12 mouse cellular contexts compared by ENCODE assay signal in the genomic region with DNA sequence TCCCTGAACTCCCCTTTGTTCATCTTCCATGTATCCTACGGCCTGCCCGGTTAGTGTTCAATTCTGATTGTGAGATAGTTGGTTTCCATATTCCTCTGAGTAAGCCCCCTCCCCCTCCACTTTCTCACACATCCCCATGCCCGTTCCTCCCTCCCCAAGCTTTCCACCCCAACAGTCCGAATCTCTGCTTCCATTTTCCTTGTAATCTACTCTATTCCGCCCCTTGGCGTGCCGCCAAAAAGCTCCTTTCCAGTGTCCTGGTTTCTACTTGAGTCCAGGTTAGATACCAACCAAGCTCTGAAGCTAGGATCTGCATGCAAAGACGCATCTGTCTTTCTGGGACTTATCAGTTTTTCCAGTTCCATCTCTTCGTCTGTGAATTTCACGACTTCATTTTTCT. TPM values are rescaled to one million over a fixed set of nuclear protein-coding genes. Genes with fewer than 3 reads are reported as not detected.
A peak's percentile ranks its signal among the peaks of the same experiment; 100 is the strongest.
DNase-seq lines count a peak whose midpoint lies in the region; ATAC-seq and TF ChIP-seq lines count a peak whose summit lies in the region.
"Had no signal": no experiment of that assay in that cellular context is flagged by ENCODE, and none has a peak within 500 bp of the region (broad histone marks: within the 10 kb centered on the region; RNA-seq: fewer than 3 reads in every experiment).

No protein-coding gene starts in this region.

- H3K9me3 ChIP-seq in kidney, embryonic 15.5 days (replicated peaks), result no peaks in the 10 kb centered on the region
- H3K9me3 ChIP-seq: embryonic facial prominence, embryonic 10.5 days had no signal

- no peak for ATAC-seq in kidney, embryonic 15.5 days (replicated peaks; ENCODE audit: low FRiP score)
- ATAC-seq: inflammation-experienced regulatory T-cells, adult 6 months had no signal

- no peak overlapping the region for H3K4me2 ChIP-seq in kidney, embryonic 15.5 days

- H3K36me3 ChIP-seq in kidney, adult 2 months (ENCODE audit: control insufficient read depth, insufficient read depth, low read length), result no peaks in the 10 kb centered on the region
- no peaks in the 10 kb centered on the region for H3K36me3 ChIP-seq in kidney, embryonic 15.5 days
- H3K36me3 ChIP-seq in thymus, adult 2 months (ENCODE audit: control insufficient read depth, insufficient read depth, low read length), result no peaks in the 10 kb centered on the region
- H3K36me3 ChIP-seq: embryonic facial prominence, embryonic 10.5 days had no signal

- H3K27me3 ChIP-seq in kidney, adult 2 months (replicated peaks; ENCODE audit: control insufficient read depth, insufficient read depth, low read length), result no peaks in the 10 kb centered on the region
- no peaks in the 10 kb centered on the region for H3K27me3 ChIP-seq in kidney, embryonic 15.5 days
- H3K27me3 ChIP-seq in thymus, adult 2 months (ENCODE audit: control insufficient read depth, insufficient read depth, low read length), result no peaks in the 10 kb centered on the region

- 78% methylated on average over 10 of the region's 10 CpGs for WGBS in kidney, adult 2 months
- whole genome bisulfite sequencing in kidney, embryonic 15.5 days, result 90% methylated on average over 10 of the region's 10 CpGs
- 97% methylated on average over 10 of the region's 10 CpGs for WGBS in thymus, adult 2 months

- TF ChIP-seq POLR2A in kidney, adult 2 months (IDR thresholded peaks at IDR 0.05; ENCODE audit: low read depth, low read length), result no peak
- TF ChIP-seq POLR2A in thymus, adult 2 months (IDR thresholded peaks at IDR 0.05; ENCODE audit: control insufficient read depth, extremely low read depth, insufficient read depth, low read length, poor library complexity), result no peak

- H3K4me1 ChIP-seq in kidney, adult 2 months (ENCODE audit: control insufficient read depth, insufficient read depth, low read length), result peaks cover 6% of the 10 kb centered on the region
- no peaks in the 10 kb centered on the region for H3K4me1 ChIP-seq in kidney, embryonic 15.5 days
- H3K4me1 ChIP-seq in thymus, adult 2 months (replicated peaks; ENCODE audit: control insufficient read depth, insufficient read depth, low read length), result peaks cover 4% of the 10 kb centered on the region

- H3K9ac ChIP-seq in kidney, embryonic 15.5 days, result no peak overlapping the region
- H3K9ac ChIP-seq: liver, embryonic 14.5 days had no signal

- H3K27ac ChIP-seq in kidney, adult 2 months (ENCODE audit: insufficient read depth, low read depth, low read length), result no peak overlapping the region
- no peak overlapping the region for H3K27ac ChIP-seq in kidney, embryonic 15.5 days
- no peak overlapping the region for H3K27ac ChIP-seq in thymus, adult 2 months (ENCODE audit: control insufficient read depth, insufficient read depth, low read length)
- H3K27ac ChIP-seq: embryonic facial prominence, embryonic 10.5 days; liver, embryonic 14.5 days had no signal

- no peak overlapping the region for H3K4me3 ChIP-seq in kidney, adult 2 months (ENCODE audit: insufficient read depth, low read depth, low read length)
- H3K4me3 ChIP-seq in kidney, embryonic 15.5 days (replicated peaks), result no peak overlapping the region
- no peak overlapping the region for H3K4me3 ChIP-seq in thymus, adult 2 months (ENCODE audit: control insufficient read depth, insufficient read depth, low read length)
- H3K4me3 ChIP-seq: embryonic facial prominence, embryonic 10.5 days had no signal

- no peak for TF ChIP-seq CTCF in kidney, adult 2 months (conservative IDR thresholded peaks at IDR 0.05; ENCODE audit: insufficient read depth, insufficient read length, low read depth, low read length)
- no peak for TF ChIP-seq CTCF in thymus, adult 2 months (IDR thresholded peaks at IDR 0.05; ENCODE audit: borderline replicate concordance, control insufficient read depth, extremely low read depth, insufficient read depth, low read length, poor library complexity)

- peak; percentile 24 for DNase-seq in adrenal gland, postnatal 25 days
- no peak for DNase-seq in adrenal gland, adult 8-10 months
- DNase-seq in kidney, adult 2 months, result peak; percentile 47
- peak; percentile 6 for DNase-seq in Muller cell, postnatal 12 days (ENCODE audit: inconsistent ontology term)
- DNase-seq in kidney, adult 8-10 months, result peak; percentile 13 to 45
- DNase-seq in ovary, adult 18-20 months (ENCODE audit: low spot score), result no peak
- DNase-seq in thymus, adult 2 months, result no peak

RNA-seq across cellular contexts. Expression of gene Anks1b, which starts 40.1 kb away (rescaled TPM):
- 0.85 TPM in 1 of 2 replicates, not detected in the other for total RNA-seq in adrenal gland, postnatal 25 days (2021)
- 1 to 10 TPM in 1 of 4 experiments, under 1 TPM in 3; 0.32 to 2.5 (median 0.62) TPM for total RNA-seq in adrenal gland, adult 8-10 months (2022)
- 0.69 and 1.3 TPM in 2 replicates for polyA plus RNA-seq in kidney, adult 2 months (2012; rRNA removed)
- 2.5 and 4.1 TPM in 2 replicates for polyA plus RNA-seq in kidney, embryonic 15.5 days (2015; fragmentation: Nextera tagmentation; extraction: Ambion mirVana)
- polyA plus RNA-seq in thymus, adult 2 months (2012; rRNA removed), result 0.08 and 0.24 TPM in 2 replicates
- total RNA-seq: megakaryocyte, adult 5-6 weeks had no signal
- polyA plus RNA-seq: liver, embryonic 14.5 days had no signal

Comparison
In these comparisons a context has a peak if more than half of its experiments do, and no peak if none do; other contexts are left out.
1. DNase-seq: peak in adrenal gland, postnatal 25 days (single experiment), kidney, adult 2 months (single experiment), Muller cell, postnatal 12 days (single experiment) and kidney, adult 8-10 months (2 of 2); none in adrenal gland, adult 8-10 months (single experiment), ovary, adult 18-20 months (single experiment) and thymus, adult 2 months (single experiment).